Mouse (Mus musculus) lung, adult 2 months (tissue): ENCODE data around the gene Rnaset2b. TPM values are rescaled to one million over a fixed set of nuclear protein-coding genes. Genes with fewer than 3 reads are reported as not detected.
"Not testable (repeated sequence)": the region's sequence is repeated elsewhere in the genome, so short reads cannot be mapped to it uniquely, and the experiment has no call there.

Experiments used
- DNase-seq: peaks from one replicate; pipeline ENCODE4 v3.0.0; 2022
- H3K4me1 ChIP-seq: fragments of 200-500 bp; 2 replicates; pipeline ENCODE4 v1.6.1; 2011; ENCODE audit warnings: low read length; ENCODE audit not compliant: control insufficient read depth, insufficient read depth
- H3K4me3 ChIP-seq: fragments of 200-500 bp; replicated peaks from 2 replicates; pipeline ENCODE3; 2011; ENCODE audit warnings: low read depth, mild to moderate bottlenecking, control low read depth, low read length; ENCODE audit errors: extremely low read depth
- CTCF ChIP-seq: fragments of 200-500 bp; IDR thresholded peaks from 2 replicates; pipeline ENCODE4 v1.5.1; 2011; ENCODE audit warnings: mild to moderate bottlenecking, low read length, control low read depth; ENCODE audit not compliant: insufficient read depth
- POLR2A ChIP-seq: fragments of 200-500 bp; IDR thresholded peaks from 2 replicates; pipeline ENCODE4 v1.6.1; 2011; ENCODE audit warnings: low read depth, mild to moderate bottlenecking, control low read depth, low read length, borderline replicate concordance; ENCODE audit errors: extremely low read depth
- WGBS: fragments of 180-500 bp; shearing (Covaris S2); methylation state at CpG from one replicate; pipeline ENCODE4 v1.1.7; 2018; 5-methylcytosine and 5-hydroxymethylcytosine counted together
- polyA plus RNA-seq: library from polyadenylated mRNA; depleted of rRNA; stranded (reverse); fragments of >200 nt; gene quantifications from 2 replicates; pipeline ENCODE4 v1.2.3, GENCODE M21; 2012

The Rnaset2b gene
- polyA plus RNA-seq, 1 experiment: 172 TPM

GRCm38 (mm10) chr17:6965364-6965763, 5.1 kb upstream of the Rnaset2b start:
- not testable (repeated sequence) for H3K4me3 ChIP-seq, H3K4me1 ChIP-seq
- 21% methylated on average over 6 of the region's 6 CpGs for WGBS
- peak; percentile 26 for DNase-seq
- peak; percentile 38 for TF ChIP-seq CTCF

- not testable (repeated sequence) for DNase-seq, H3K4me1 ChIP-seq, H3K4me3 ChIP-seq
- 25% methylated on average over 1 of the region's 1 CpGs for WGBS
Observed at GRCm38 (mm10) chr17:6967673-6968072, 2.8 kb upstream of the Rnaset2b start.

GRCm38 (mm10) chr17:6971238-6971637, 804 bp downstream of the Rnaset2b start:
- 74% methylated on average over 8 of the region's 8 CpGs for WGBS
- not testable (repeated sequence) for DNase-seq, H3K4me3 ChIP-seq, H3K4me1 ChIP-seq

- WGBS: 52% methylated on average over 4 of the region's 4 CpGs
- not testable (repeated sequence) for H3K4me3 ChIP-seq, DNase-seq, H3K4me1 ChIP-seq
Observed at GRCm38 (mm10) chr17:6972836-6973396, 2.5 kb downstream of the Rnaset2b start.

GRCm38 (mm10) chr17:6974985-6975384, 4.6 kb downstream of the Rnaset2b start:
- WGBS: 52% methylated on average over 3 of the region's 3 CpGs

GRCm38 (mm10) chr17:6978287-6979248, 8.1 kb downstream of the Rnaset2b start, which contains the start of gene Gm49721:
Gene Gm49721 (plus strand): TSS chr17:6978904.
- 2% methylated on average over 53 of the region's 68 CpGs for WGBS
- H3K4me1 ChIP-seq, H3K4me3 ChIP-seq: not testable (repeated sequence)
- peak; percentile 72 for DNase-seq
- peak; percentile 22; the same call in 1 of the 2 replicates for TF ChIP-seq POLR2A

More at GRCm38 (mm10) chr17:6974985-6975384, 4.6 kb downstream of the Rnaset2b start:
- H3K4me3 ChIP-seq, H3K4me1 ChIP-seq, DNase-seq: not testable (repeated sequence)

- not testable (repeated sequence) for DNase-seq, H3K4me3 ChIP-seq
- 5% methylated on average over 5 of the region's 5 CpGs for WGBS
Observed at GRCm38 (mm10) chr17:6979380-6979779, 8.9 kb downstream of the Rnaset2b start.

GRCm38 (mm10) chr17:6980144-6980543, 9.7 kb downstream of the Rnaset2b start:
- 88% methylated on average over 5 of the region's 8 CpGs for WGBS
- not testable (repeated sequence) for DNase-seq, H3K4me3 ChIP-seq, H3K4me1 ChIP-seq

More at GRCm38 (mm10) chr17:6979380-6979779, 8.9 kb downstream of the Rnaset2b start:
- not testable (repeated sequence) for H3K4me1 ChIP-seq

GRCm38 (mm10) chr17:6986118-6986517, 15.7 kb downstream of the Rnaset2b start:
- not testable (repeated sequence) for H3K4me1 ChIP-seq, DNase-seq, H3K4me3 ChIP-seq
- WGBS: 77% methylated on average over 1 of the region's 1 CpGs

GRCm38 (mm10) chr17:6995504-6995903, 25.1 kb downstream of the Rnaset2b start:
- no CpG with 5 or more reads among the region's 6 CpGs for WGBS
- DNase-seq, H3K4me1 ChIP-seq, H3K4me3 ChIP-seq: not testable (repeated sequence)

GRCm38 (mm10) chr17:6996826-6997225, 26.4 kb downstream of the Rnaset2b start:
- H3K4me1 ChIP-seq, DNase-seq, H3K4me3 ChIP-seq: not testable (repeated sequence)
- 78% methylated on average over 8 of the region's 8 CpGs for WGBS

GRCm38 (mm10) chr17:6997778-6998490, 27.5 kb downstream of the Rnaset2b start:
- WGBS: 67% methylated on average over 1 of the region's 7 CpGs

GRCm38 (mm10) chr17:7001790-7002585, 31.6 kb downstream of the Rnaset2b start:
- WGBS: 75% methylated on average over 9 of the region's 12 CpGs
- H3K4me1 ChIP-seq, DNase-seq, H3K4me3 ChIP-seq: not testable (repeated sequence)

More at GRCm38 (mm10) chr17:6997778-6998490, 27.5 kb downstream of the Rnaset2b start:
- H3K4me1 ChIP-seq, DNase-seq, H3K4me3 ChIP-seq: not testable (repeated sequence)

GRCm38 (mm10) chr17:7003392-7003791, 33.0 kb downstream of the Rnaset2b start:
- not testable (repeated sequence) for DNase-seq, H3K4me1 ChIP-seq, H3K4me3 ChIP-seq
- WGBS: no CpG with 5 or more reads among the region's 3 CpGs
